ENCODE assay signal across 15 mouse cellular contexts in the genomic region with DNA sequence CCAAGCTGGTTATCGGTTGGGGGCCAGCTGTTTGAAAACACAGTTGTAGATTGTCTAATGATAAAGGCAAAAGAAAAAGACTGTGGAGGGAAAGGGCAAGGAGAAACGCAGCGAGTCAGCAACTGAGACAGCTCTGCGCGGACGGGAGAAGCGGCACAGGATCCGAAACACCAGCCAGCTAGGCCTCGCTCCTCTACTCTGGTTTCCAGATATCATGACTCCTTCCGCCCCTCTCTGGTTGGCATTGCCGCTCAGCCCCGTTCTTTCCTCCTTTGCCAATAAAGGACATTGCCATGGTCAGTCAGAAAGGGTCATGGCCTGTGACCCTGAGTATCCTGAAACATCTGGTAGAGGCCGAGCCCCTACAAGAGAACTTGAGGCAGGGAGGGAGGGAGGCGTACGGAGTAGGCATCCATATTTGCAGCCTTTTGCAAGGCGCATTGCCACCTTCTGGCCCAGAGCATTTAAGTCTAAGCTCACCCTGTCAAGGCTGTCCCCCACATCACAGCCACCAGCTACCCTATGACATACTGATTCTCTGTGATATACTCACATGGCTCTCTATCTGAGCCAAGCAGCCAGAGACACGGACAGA. TPM values are rescaled to one million over a fixed set of nuclear protein-coding genes. Genes with fewer than 3 reads are reported as not detected.
A peak's percentile ranks its signal among the peaks of the same experiment; 100 is the strongest.
DNase-seq lines count a peak whose midpoint lies in the region; ATAC-seq and TF ChIP-seq lines count a peak whose summit lies in the region.
"Had no signal": no experiment of that assay in that cellular context is flagged by ENCODE, and none has a peak within 500 bp of the region (broad histone marks: within the 10 kb centered on the region; RNA-seq: fewer than 3 reads in every experiment).

No protein-coding gene starts in this region.

- H3K36me3 ChIP-seq in heart, postnatal 0 days (replicated peaks; ENCODE audit: control insufficient read depth, insufficient read depth, low read length) = no peaks in the 10 kb centered on the region
- H3K36me3 ChIP-seq in ES-Bruce4 (ENCODE audit: control insufficient read depth, insufficient read depth, low read length, poor library complexity, severe bottlenecking) = no peaks in the 10 kb centered on the region
- no peaks in the 10 kb centered on the region for H3K36me3 ChIP-seq in limb, embryonic 10.5 days
- H3K36me3 ChIP-seq: limb, embryonic 15.5 days; midbrain, embryonic 12.5 days had no signal

- H3K27ac ChIP-seq in heart, postnatal 0 days (ENCODE audit: low read depth) = no peak overlapping the region; the same call in 1 of the 2 replicates
- no peak overlapping the region for H3K27ac ChIP-seq in ES-Bruce4 (ENCODE audit: insufficient read depth, low read length)
- H3K27ac ChIP-seq in limb, embryonic 10.5 days = no peak overlapping the region
- H3K27ac ChIP-seq: heart, adult 2 months; limb, embryonic 15.5 days; midbrain, embryonic 12.5 days had no signal

- H3K4me1 ChIP-seq in heart, postnatal 0 days (ENCODE audit: control insufficient read depth, insufficient read depth) = no peaks in the 10 kb centered on the region
- H3K4me1 ChIP-seq in ES-Bruce4 (ENCODE audit: control insufficient read depth, insufficient read depth, low read length) = no peaks in the 10 kb centered on the region
- H3K4me1 ChIP-seq in limb, embryonic 10.5 days = peaks cover 40% of the 10 kb centered on the region
- H3K4me1 ChIP-seq: midbrain, embryonic 12.5 days had no signal

- H3K9ac ChIP-seq in heart, postnatal 0 days (replicated peaks; ENCODE audit: low read depth, low read length) = no peak overlapping the region; the same call in 1 of the 2 replicates
- H3K9ac ChIP-seq in ES-Bruce4 (ENCODE audit: low read depth, poor library complexity, severe bottlenecking) = no peak overlapping the region
- H3K9ac ChIP-seq: limb, embryonic 15.5 days; midbrain, embryonic 12.5 days had no signal

- 85% methylated on average over 17 of the region's 17 CpGs for whole genome bisulfite sequencing in heart, postnatal 0 days
- WGBS in limb, embryonic 10.5 days = 80% methylated on average over 17 of the region's 17 CpGs

- no peak overlapping the region; the same call in 1 of the 2 replicates for H3K4me2 ChIP-seq in heart, postnatal 0 days (ENCODE audit: low read depth, low read length)
- H3K4me2 ChIP-seq: limb, embryonic 15.5 days; midbrain, embryonic 12.5 days had no signal

- peak overlapping the region; percentile 30; the same call in 1 of the 2 replicates for H3K4me3 ChIP-seq in heart, postnatal 0 days (ENCODE audit: low read depth, low read length)
- peak overlapping the region; percentile 15; the same call in 1 of the 2 replicates for H3K4me3 ChIP-seq in ES-Bruce4 (ENCODE audit: low read depth, low read length)
- H3K4me3 ChIP-seq in limb, embryonic 10.5 days = no peak overlapping the region
- H3K4me3 ChIP-seq: heart, adult 2 months; limb, embryonic 15.5 days; midbrain, embryonic 12.5 days had no signal

- no peak for ATAC-seq in heart, postnatal 0 days (ENCODE audit: insufficient read depth, low read depth)
- ATAC-seq: Patski had no signal

- no peak for DNase-seq in heart, postnatal 0 days (ENCODE audit: low spot score)
- no peak for DNase-seq in heart, adult 18-20 months
- peak; percentile 23 to 37 for DNase-seq in natural killer cell, adult 2 months (ENCODE audit: low spot score in 2 of 2)
- peak; percentile 68 for DNase-seq in thymus, postnatal 4 days
- no peak for DNase-seq in limb, embryonic 10.5 days (ENCODE audit: low spot score)
- DNase-seq in right cerebral cortex, adult 18-20 months = no peak
- DNase-seq: cerebellum, adult 18-20 months; embryo, embryonic 11 days; heart, adult 2 months; lung, adult 2 months; lung, postnatal 4 days had no signal

- H3K9me3 ChIP-seq in heart, postnatal 0 days (replicated peaks; ENCODE audit: control insufficient read depth, low read length) = no peaks in the 10 kb centered on the region
- H3K9me3 ChIP-seq in ES-Bruce4 (replicated peaks; ENCODE audit: control insufficient read depth, insufficient read depth, low read length, poor library complexity, severe bottlenecking) = no peaks in the 10 kb centered on the region
- H3K9me3 ChIP-seq in limb, embryonic 10.5 days (replicated peaks) = no peaks in the 10 kb centered on the region
- H3K9me3 ChIP-seq: limb, embryonic 15.5 days; midbrain, embryonic 12.5 days had no signal

- no peaks in the 10 kb centered on the region for H3K27me3 ChIP-seq in heart, postnatal 0 days (ENCODE audit: control insufficient read depth, insufficient read depth, low read length)
- no peaks in the 10 kb centered on the region for H3K27me3 ChIP-seq in ES-Bruce4 (ENCODE audit: control insufficient read depth, insufficient read depth, low read length, poor library complexity, severe bottlenecking)
- H3K27me3 ChIP-seq in limb, embryonic 10.5 days (ENCODE audit: low read depth, poor library complexity, severe bottlenecking) = peaks cover 3% of the 10 kb centered on the region; the same call in 1 of the 2 replicates

- no peak for TF ChIP-seq EP300 in heart, postnatal 0 days (IDR thresholded peaks at IDR 0.05; ENCODE audit: low read depth)
- no peak for TF ChIP-seq EP300 in ES-Bruce4 (IDR thresholded peaks at IDR 0.05; ENCODE audit: insufficient read depth, low read depth, low read length)

- no peak for TF ChIP-seq CTCF in heart, postnatal 0 days (IDR thresholded peaks at IDR 0.05; ENCODE audit: low read depth)
- TF ChIP-seq CTCF in ES-Bruce4 (IDR thresholded peaks at IDR 0.05; ENCODE audit: low read depth, low read length) = no peak

- TF ChIP-seq POLR2A in ES-Bruce4 (IDR thresholded peaks at IDR 0.05; ENCODE audit: insufficient read depth, low read length) = no peak

RNA-seq across cellular contexts. Expression of a gene that starts 0.7 kb away (rescaled TPM):
- total RNA-seq in heart, postnatal 0 days (2014; rRNA removed; ENCODE audit: low replicate concordance) = 3.9 TPM in 1 of 2 replicates, not detected in the other
- 0.26 and 0.41 TPM in 2 replicates for polyA plus RNA-seq in heart, postnatal 0 days (2015; fragmentation: Nextera tagmentation; extraction: Ambion mirVana)
- total RNA-seq in heart, adult 18-20 months (2021) = 1 to 10 TPM in 1 of 2 experiments, under 1 TPM in 1; 0.37 to 2.1 TPM
- not detected in 2 replicates for polyA plus RNA-seq in ES-Bruce4 (2011; ENCODE audit: insufficient read depth, insufficient read length, low read depth, missing spikeins)
- polyA plus RNA-seq in limb, embryonic 10.5 days (2016; fragmentation: Nextera tagmentation; extraction: Ambion mirVana) = 1.0 and 1.1 TPM in 2 replicates

RNA-seq across cellular contexts. Expression of a gene that starts 25.6 kb away (rescaled TPM):
- 29.1 and 32.4 TPM in 2 replicates for total RNA-seq in heart, postnatal 0 days (2014; rRNA removed; ENCODE audit: low replicate concordance)
- polyA plus RNA-seq in heart, postnatal 0 days (2015; fragmentation: Nextera tagmentation; extraction: Ambion mirVana) = 62.1 and 75.2 TPM in 2 replicates
- total RNA-seq in heart, adult 18-20 months (2021) = 10 to 100 TPM; 88.6 to 92.2 TPM
- polyA plus RNA-seq in ES-Bruce4 (2011; ENCODE audit: insufficient read depth, insufficient read length, low read depth, missing spikeins) = 18.4 and 27.0 TPM in 2 replicates
- polyA plus RNA-seq in limb, embryonic 10.5 days (2016; fragmentation: Nextera tagmentation; extraction: Ambion mirVana) = 31.5 and 36.0 TPM in 2 replicates

Comparison
In these comparisons a context has a peak if more than half of its experiments do, and no peak if none do; other contexts are left out.
1. DNase-seq: peak in natural killer cell, adult 2 months (2 of 2) and thymus, postnatal 4 days (single experiment); none in heart, postnatal 0 days (single experiment), heart, adult 18-20 months (0 of 2), limb, embryonic 10.5 days (single experiment) and right cerebral cortex, adult 18-20 months (single experiment).